Mouse (Mus musculus) heart, embryonic 13.5 days (tissue): ENCODE measurements around the gene Dnah17. TPM values are rescaled to one million over a fixed set of nuclear protein-coding genes. Genes with fewer than 3 reads are reported as not detected.

Experiments
- ATAC-seq: fragments of 200-750 bp; cut with Nextera tagmentation; 2 replicates; pipeline ENCODE4 v1.8.0; 2017; ENCODE audit warnings: moderate TSS enrichment; ENCODE audit not compliant: insufficient number of reproducible peaks, low FRiP score, low TSS enrichment; ENCODE audit errors: extremely low read depth
- H3K27ac ChIP-seq: fragments of 300-500 bp; sonication (generic); replicated peaks from 2 replicates; pipeline ENCODE4 v1.5.1; 2015; ENCODE audit warnings: moderate library complexity, mild to moderate bottlenecking, inconsistent platforms
- H3K27me3 ChIP-seq: fragments of 300-500 bp; sonication (generic); replicated peaks from 2 replicates; pipeline ENCODE4 v1.6.1; 2015; ENCODE audit warnings: mild to moderate bottlenecking, inconsistent platforms
- H3K36me3 ChIP-seq: fragments of 300-500 bp; sonication (generic); 2 replicates; pipeline ENCODE4 v1.6.1; 2015; ENCODE audit warnings: mild to moderate bottlenecking, inconsistent platforms
- H3K4me1 ChIP-seq: fragments of 300-500 bp; sonication (generic); 2 replicates; pipeline ENCODE4 v1.6.1; 2015; ENCODE audit warnings: inconsistent platforms
- H3K4me2 ChIP-seq: fragments of 300-500 bp; sonication (generic); 2 replicates; pipeline ENCODE4 v1.6.1; 2015; ENCODE audit warnings: inconsistent platforms, mild to moderate bottlenecking, moderate library complexity
- H3K4me3 ChIP-seq: fragments of 300-500 bp; sonication (generic); 2 replicates; pipeline ENCODE4 v1.5.1; 2015; ENCODE audit warnings: moderate library complexity, mild to moderate bottlenecking, inconsistent platforms
- H3K9ac ChIP-seq: fragments of 300-500 bp; sonication (generic); 2 replicates; pipeline ENCODE4 v1.6.1; 2015; ENCODE audit warnings: inconsistent platforms, mild to moderate bottlenecking, moderate library complexity
- H3K9me3 ChIP-seq: fragments of 300-500 bp; sonication (generic); 2 replicates; pipeline ENCODE4 v1.6.1; 2016; ENCODE audit warnings: inconsistent platforms
- WGBS: fragments of 180-500 bp; shearing (Covaris S2); methylation state at CpG from one replicate; pipeline ENCODE4 v1.1.7; 2015; ENCODE audit warnings: mixed read lengths; 5-methylcytosine and 5-hydroxymethylcytosine counted together
- polyA plus RNA-seq: library from polyadenylated mRNA; unstranded; fragments of >200 nt; fragmentation: Nextera tagmentation; extraction: Ambion mirVana; gene quantifications from 2 replicates; pipeline ENCODE4 v1.2.1, GENCODE M21; 2015

Dnah17 gene
- polyA plus RNA-seq, 1 experiment from 2014 or later, result 0.05 TPM

GRCm38 (mm10) chr11:118018328-118018727, 112.1 kb downstream of the Dnah17 start:
- peaks cover 58% of the 10 kb centered on the region for H3K36me3 ChIP-seq

GRCm38 (mm10) chr11:118015381-118016145, 114.9 kb downstream of the Dnah17 start:
- Histone ChIP-seq H3K4me2 (no peak overlapping the region), H3K4me1 (peaks cover 32% of the 10 kb centered on the region), H3K9ac (peak overlapping the region; percentile 28; the same call in 1 of the 2 replicates), H3K9me3 (no peaks in the 10 kb centered on the region), H3K36me3 (peaks cover 49% of the 10 kb centered on the region), H3K27ac (no peak overlapping the region; the same call in 1 of the 2 replicates), H3K27me3 (no peaks in the 10 kb centered on the region), H3K4me3 (no peak overlapping the region)
- WGBS, result 66% methylated on average over 8 of the region's 8 CpGs
- ATAC-seq, result no peak

More at GRCm38 (mm10) chr11:118018328-118018727, 112.1 kb downstream of the Dnah17 start:
- no peaks in the 10 kb centered on the region for H3K27me3 ChIP-seq
- no peak for ATAC-seq
- no peak overlapping the region for H3K27ac ChIP-seq
- no peak overlapping the region for H3K9ac ChIP-seq
- WGBS, result 95% methylated on average over 4 of the region's 4 CpGs
- H3K9me3 ChIP-seq, result no peaks in the 10 kb centered on the region
- peaks cover 26% of the 10 kb centered on the region for H3K4me1 ChIP-seq
- no peak overlapping the region for H3K4me2 ChIP-seq
- H3K4me3 ChIP-seq, result no peak overlapping the region

- no peak overlapping the region for H3K9ac ChIP-seq
- H3K9me3 ChIP-seq, result no peaks in the 10 kb centered on the region
- no peak overlapping the region for H3K4me3 ChIP-seq
- H3K4me2 ChIP-seq, result no peak overlapping the region
- peaks cover 40% of the 10 kb centered on the region for H3K36me3 ChIP-seq
- H3K27ac ChIP-seq, result no peak overlapping the region
- H3K27me3 ChIP-seq, result no peaks in the 10 kb centered on the region
- ATAC-seq, result no peak
- H3K4me1 ChIP-seq, result peaks cover 41% of the 10 kb centered on the region
- WGBS, result 74% methylated on average over 12 of the region's 12 CpGs
Observed at GRCm38 (mm10) chr11:118014391-118014995, 115.9 kb downstream of the Dnah17 start.

- H3K36me3 ChIP-seq, result peaks cover 35% of the 10 kb centered on the region
- no peaks in the 10 kb centered on the region for H3K9me3 ChIP-seq
- no peaks in the 10 kb centered on the region for H3K27me3 ChIP-seq
- H3K4me2 ChIP-seq, result no peak overlapping the region
- WGBS, result 73% methylated on average over 2 of the region's 2 CpGs
- H3K4me3 ChIP-seq, result no peak overlapping the region
- H3K9ac ChIP-seq, result no peak overlapping the region
- ATAC-seq, result no peak
- H3K27ac ChIP-seq, result no peak overlapping the region
- H3K4me1 ChIP-seq, result peaks cover 47% of the 10 kb centered on the region
Observed at GRCm38 (mm10) chr11:118013339-118013738, 117.1 kb downstream of the Dnah17 start.

GRCm38 (mm10) chr11:118012595-118012994, 117.8 kb downstream of the Dnah17 start:
- Histone ChIP-seq H3K27ac (no peak overlapping the region), H3K4me2 (no peak overlapping the region), H3K4me1 (peaks cover 54% of the 10 kb centered on the region), H3K4me3 (no peak overlapping the region), H3K36me3 (peaks cover 27% of the 10 kb centered on the region), H3K9ac (no peak overlapping the region), H3K27me3 (no peaks in the 10 kb centered on the region), H3K9me3 (no peaks in the 10 kb centered on the region)
- WGBS, result 85% methylated on average over 1 of the region's 1 CpGs
- ATAC-seq, result no peak

GRCm38 (mm10) chr11:118009865-118010571, 120.4 kb downstream of the Dnah17 start:
- Histone ChIP-seq H3K9me3 (no peaks in the 10 kb centered on the region), H3K4me3 (no peak overlapping the region), H3K4me2 (no peak overlapping the region), H3K4me1 (peaks cover 50% of the 10 kb centered on the region), H3K9ac (peak overlapping the region; percentile 2), H3K27ac (no peak overlapping the region), H3K27me3 (no peaks in the 10 kb centered on the region), H3K36me3 (peaks cover 31% of the 10 kb centered on the region)
- 66% methylated on average over 4 of the region's 4 CpGs for WGBS
- no peak for ATAC-seq

GRCm38 (mm10) chr11:118008843-118009242, 121.6 kb downstream of the Dnah17 start:
- ATAC-seq, result no peak
- Histone ChIP-seq H3K27ac (peak overlapping the region; percentile 61), H3K4me2 (peak overlapping the region; percentile 1; the same call in 1 of the 2 replicates), H3K9ac (peak overlapping the region; percentile 2), H3K4me3 (no peak overlapping the region), H3K27me3 (no peaks in the 10 kb centered on the region), H3K9me3 (no peaks in the 10 kb centered on the region), H3K36me3 (peaks cover 35% of the 10 kb centered on the region), H3K4me1 (peaks cover 49% of the 10 kb centered on the region)
- WGBS, result 66% methylated on average over 8 of the region's 8 CpGs

GRCm38 (mm10) chr11:118008144-118008805, 122.2 kb downstream of the Dnah17 start:
- no peak for ATAC-seq
- Histone ChIP-seq H3K27ac (peak overlapping the region; percentile 61), H3K4me1 (peaks cover 55% of the 10 kb centered on the region), H3K9ac (peak overlapping the region; percentile 2), H3K27me3 (no peaks in the 10 kb centered on the region), H3K9me3 (no peaks in the 10 kb centered on the region), H3K4me3 (no peak overlapping the region), H3K4me2 (peak overlapping the region; percentile 1; the same call in 1 of the 2 replicates), H3K36me3 (peaks cover 40% of the 10 kb centered on the region)
- 49% methylated on average over 5 of the region's 5 CpGs for WGBS

- no peak for ATAC-seq
- 52% methylated on average over 8 of the region's 8 CpGs for WGBS
- H3K9ac ChIP-seq, result peak overlapping the region; percentile 2
- peaks cover 59% of the 10 kb centered on the region for H3K4me1 ChIP-seq
- H3K36me3 ChIP-seq, result peaks cover 47% of the 10 kb centered on the region
- no peak overlapping the region for H3K4me3 ChIP-seq
- H3K9me3 ChIP-seq, result no peaks in the 10 kb centered on the region
- H3K4me2 ChIP-seq, result peak overlapping the region; percentile 1; the same call in 1 of the 2 replicates
- peak overlapping the region; percentile 61 for H3K27ac ChIP-seq
- no peaks in the 10 kb centered on the region for H3K27me3 ChIP-seq
Observed at GRCm38 (mm10) chr11:118007460-118008143, 122.8 kb downstream of the Dnah17 start.

GRCm38 (mm10) chr11:118004217-118004616, 126.2 kb downstream of the Dnah17 start:
- no peak for ATAC-seq
- H3K27me3 ChIP-seq, result no peaks in the 10 kb centered on the region
- peak overlapping the region; percentile 16; the same call in 1 of the 2 replicates for H3K9ac ChIP-seq
- H3K4me1 ChIP-seq, result peaks cover 61% of the 10 kb centered on the region
- no peaks in the 10 kb centered on the region for H3K9me3 ChIP-seq
- H3K27ac ChIP-seq, result peak overlapping the region; percentile 80
- no peak overlapping the region for H3K4me3 ChIP-seq
- WGBS, result 74% methylated on average over 5 of the region's 5 CpGs
- peaks cover 67% of the 10 kb centered on the region for H3K36me3 ChIP-seq
- H3K4me2 ChIP-seq, result no peak overlapping the region
